Mouse (Mus musculus) thymus, postnatal 10 days (tissue): ENCODE results near the gene Man1c1.

Source experiments
- DNase-seq, 2 experiments: peaks; one replicate each; pipeline ENCODE4 v3.0.0; 2021; ENCODE audit warnings: low spot score in 2 of 2

Gene Man1c1

DNA sequence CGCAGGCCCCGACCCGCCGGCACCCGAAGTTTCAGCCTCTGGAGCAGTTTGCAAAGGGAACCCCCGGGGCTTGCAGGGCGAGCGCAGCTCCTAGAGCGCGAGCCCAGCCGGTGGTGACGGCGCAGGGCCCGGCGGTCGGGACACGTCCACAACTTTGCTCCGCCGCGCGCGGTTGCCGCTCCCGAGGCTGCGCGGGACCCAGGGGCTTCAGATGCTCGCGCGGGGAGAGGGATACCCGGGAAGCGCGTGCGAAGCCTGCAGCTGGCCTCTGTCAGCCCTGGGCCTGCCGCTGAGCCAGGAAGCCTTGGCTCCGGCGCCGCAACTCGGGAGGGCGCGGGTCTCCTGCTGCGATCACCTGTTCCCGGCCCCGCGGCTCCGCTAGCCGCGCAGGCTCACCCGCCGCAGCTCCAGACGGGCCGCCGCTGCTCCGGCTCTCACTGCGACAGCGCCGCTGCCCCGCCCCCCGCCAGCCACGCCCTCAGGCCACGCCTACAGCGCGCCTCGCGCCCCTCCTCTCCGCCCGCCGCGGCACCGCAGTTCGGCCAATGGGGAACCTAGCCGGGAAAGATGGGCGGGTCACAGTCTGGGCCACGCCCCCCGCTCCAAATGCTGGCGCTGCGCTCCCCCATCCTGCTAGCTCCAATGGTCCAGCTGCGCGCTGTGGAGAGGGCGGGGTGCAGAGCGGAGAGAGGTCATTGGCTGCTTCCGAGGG lies at the start of gene Man1c1:
Gene Man1c1 (minus strand): TSS at position 456 of the 712 bp plus-strand sequence.
- DNase-seq: peak; percentile 94 to 99

DNA sequence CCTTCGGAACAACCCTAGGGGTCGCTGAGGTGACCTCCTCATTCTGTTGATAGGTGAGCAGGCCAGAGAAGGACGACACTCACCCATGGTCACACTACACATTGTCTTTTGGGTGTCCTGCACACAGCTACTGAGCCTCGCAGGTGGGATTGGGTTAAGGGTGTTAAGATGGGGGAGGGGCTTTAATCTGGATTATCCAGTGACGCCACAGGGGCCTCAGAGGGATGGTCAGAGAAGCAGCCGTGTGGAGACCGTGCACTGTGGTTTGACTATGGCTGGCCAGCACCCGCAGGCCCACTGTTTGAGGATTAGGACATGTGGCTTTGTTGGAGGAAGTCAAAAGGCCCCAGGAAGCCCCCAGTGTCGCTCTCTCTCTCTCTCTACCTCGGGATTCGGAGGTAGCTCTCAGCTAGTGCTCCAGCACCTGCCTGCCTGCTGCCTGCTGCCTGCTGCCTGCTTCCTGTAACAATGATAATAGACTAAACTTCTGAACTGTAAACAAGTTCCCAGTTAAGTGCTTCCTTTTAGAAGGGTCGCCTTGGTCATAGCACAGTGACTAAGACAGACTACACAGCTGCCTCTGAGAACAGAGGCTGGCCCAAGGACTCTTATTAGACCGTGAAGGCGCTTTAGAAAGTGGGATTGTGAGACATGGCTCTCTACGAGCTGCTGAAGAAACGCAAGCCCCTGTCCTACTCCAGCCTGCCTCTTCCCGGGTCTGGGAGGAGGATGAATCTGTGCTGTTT lies 49.6 kb upstream of the Man1c1 start:
- peak in 1 of 2 experiments; percentile 56 for DNase-seq

DNA sequence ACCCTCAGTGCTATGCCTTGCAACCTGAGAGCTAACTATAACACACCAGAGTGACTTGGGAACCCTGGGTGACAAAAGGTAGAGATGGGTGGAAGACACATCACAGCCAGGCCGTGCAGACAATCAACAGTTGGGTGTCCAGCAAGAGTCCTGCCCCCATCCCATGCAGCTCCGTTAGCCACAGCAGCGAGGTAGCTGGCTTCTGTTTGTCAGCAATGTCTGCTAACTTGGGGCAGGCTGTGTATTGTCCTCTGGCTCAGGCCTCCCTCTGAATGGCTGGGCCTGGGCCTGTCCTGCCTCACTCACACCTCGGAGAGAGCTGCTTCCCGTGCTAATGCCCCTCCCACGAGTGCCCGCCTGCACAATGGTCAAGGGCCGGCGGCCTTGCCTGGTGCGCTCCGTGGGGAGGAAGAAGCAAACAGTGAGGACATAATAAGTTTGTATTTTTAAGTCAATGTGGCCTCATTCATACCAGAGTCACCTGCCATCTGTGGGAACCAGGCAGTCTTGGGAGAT lies 48.9 kb upstream of the Man1c1 start:
- DNase-seq: no peak

DNA sequence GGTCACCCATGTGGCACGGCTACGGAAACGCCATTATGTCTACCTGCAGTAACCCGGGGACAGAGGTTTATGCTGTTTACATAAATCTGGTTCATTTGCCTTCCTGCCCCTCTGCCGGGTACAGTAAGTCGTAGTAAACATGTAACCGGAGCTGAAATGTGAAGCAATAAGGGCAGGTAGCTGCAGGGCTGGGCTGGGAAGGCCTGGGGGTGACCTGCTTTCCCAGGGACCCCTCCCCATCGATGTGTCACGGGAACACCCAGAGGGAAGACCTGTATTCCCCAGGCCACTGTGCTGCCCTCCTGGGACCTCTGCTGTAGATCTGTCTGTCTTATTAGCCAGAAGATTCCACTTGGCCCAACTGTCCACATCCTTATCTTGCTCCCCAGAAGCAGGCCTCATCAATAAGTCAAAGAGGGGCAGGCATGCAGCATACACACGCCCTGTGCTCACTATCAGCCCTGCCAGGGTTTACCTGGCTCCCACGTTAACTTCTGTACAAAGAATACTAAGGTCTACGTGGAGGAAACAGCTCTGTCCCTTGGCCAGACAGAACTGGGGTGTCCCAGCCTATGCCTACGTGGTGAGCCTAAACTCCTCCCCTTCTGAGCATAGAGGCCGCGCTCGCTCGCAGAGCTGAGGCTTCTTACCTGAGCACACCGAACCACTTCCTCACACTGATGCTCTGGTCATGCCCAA lies 47.7 kb upstream of the Man1c1 start:
- no peak for DNase-seq

DNA sequence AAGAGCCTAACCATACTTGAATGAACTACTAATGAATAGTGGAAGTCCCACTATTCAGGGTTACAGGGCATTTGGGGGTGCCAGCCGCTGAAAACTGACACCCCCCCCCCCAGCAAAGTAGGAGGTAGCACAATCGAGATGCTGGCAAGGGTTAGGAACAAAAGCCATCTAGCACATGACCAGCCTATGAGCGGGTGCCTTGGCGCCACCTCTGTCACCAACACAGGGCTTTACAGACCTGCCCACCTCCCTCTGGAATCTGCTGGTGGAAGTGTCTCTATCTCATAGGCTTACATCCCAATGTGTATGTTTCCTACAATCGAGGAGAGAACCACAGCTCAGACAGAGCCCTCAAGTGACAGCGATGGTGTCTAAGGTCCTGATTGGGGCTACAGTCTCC lies 46.7 kb upstream of the Man1c1 start:
- no peak for DNase-seq

DNA sequence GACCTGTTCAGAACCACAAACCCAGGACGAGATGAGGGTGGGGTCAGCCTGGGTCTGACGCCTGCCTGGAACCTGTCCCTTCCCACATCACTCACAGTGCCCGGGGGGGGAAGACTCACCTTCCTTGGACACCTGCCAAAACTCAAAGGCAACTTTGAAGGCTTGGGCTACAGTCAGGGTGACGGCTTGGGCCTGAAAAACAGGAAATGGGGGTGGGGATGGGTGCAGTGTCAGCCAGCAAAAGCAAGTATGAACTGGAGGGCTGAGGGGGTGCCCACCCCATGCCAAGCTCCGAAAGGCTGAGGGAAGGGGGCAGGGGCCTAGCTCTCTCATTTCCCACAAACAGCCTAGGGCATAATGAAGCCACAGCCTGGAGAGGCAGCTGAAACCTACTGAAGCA lies 46.2 kb upstream of the Man1c1 start:
- DNase-seq: peak; percentile 68 to 72

DNA sequence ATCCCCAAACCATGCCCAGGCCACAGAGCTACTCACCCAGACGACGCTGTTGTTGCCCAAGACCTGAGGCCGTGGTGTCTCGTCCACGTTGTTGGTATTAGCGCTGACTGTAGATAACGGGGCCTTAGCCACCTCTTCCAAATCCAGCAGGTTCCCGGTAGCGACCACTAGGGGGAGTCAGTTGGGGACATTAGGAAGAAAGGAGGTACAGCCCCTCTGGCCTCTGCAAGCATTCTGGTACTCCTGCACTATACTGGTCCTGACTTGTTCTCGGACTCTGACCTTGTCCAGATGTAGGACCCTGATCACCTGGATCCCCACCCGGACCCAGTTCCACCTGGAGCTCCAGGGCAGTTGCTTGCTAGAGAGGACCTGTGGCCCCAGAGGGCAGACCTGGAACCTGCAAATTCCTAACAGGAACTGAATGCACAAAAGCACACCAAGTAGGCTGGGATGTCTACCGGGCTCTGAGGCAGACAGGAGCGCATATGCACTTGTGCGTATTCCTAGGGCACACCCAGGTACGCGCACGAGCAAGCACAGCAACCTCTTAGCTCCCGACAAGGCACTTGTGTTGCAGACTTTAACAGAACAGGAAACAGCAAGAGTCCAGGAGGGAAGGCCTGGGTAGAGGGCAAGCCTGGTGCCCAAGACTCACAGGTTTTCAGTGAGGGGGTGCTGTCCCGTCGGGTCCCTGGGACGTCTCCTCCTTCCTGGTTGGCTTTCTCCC lies 45.4 kb upstream of the Man1c1 start:
- peak in 1 of 2 experiments; percentile 58 for DNase-seq

DNA sequence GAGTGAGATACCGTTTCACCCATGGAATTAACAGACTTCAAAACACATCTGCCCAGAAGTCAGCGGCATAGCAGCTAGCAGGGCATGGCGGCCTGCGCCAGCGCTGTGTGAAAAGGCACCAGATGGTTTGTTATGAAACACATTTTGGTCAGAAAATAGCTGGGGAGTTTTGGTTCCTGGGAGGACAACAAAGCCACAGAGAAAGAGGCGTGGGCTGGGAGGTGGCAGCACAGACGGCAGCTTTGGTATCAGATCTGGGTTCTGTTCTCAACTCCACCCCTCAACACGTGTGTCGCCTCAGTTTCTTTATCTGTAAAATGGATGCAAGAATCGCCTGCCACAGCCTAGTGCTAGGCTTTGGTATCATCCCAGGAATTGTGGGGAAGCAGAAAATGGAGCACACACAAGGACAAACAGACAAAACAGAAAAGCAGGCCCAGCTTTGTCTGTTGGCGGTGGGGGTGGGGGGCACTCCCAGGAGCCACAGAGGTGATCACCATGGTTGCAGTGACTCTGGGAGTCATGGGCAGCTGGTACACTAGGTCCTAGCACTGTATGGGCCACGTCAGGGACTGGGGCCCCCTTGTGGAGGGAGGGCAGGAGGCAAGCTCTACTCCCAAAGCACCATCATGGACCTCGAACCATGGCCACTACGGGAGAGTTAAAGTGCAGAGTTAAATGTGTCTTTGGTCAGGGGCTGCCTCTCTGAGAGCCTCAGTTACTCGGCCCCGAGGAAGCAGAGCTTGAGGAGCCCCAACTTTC lies 42.0 kb upstream of the Man1c1 start:
- no peak for DNase-seq

DNA sequence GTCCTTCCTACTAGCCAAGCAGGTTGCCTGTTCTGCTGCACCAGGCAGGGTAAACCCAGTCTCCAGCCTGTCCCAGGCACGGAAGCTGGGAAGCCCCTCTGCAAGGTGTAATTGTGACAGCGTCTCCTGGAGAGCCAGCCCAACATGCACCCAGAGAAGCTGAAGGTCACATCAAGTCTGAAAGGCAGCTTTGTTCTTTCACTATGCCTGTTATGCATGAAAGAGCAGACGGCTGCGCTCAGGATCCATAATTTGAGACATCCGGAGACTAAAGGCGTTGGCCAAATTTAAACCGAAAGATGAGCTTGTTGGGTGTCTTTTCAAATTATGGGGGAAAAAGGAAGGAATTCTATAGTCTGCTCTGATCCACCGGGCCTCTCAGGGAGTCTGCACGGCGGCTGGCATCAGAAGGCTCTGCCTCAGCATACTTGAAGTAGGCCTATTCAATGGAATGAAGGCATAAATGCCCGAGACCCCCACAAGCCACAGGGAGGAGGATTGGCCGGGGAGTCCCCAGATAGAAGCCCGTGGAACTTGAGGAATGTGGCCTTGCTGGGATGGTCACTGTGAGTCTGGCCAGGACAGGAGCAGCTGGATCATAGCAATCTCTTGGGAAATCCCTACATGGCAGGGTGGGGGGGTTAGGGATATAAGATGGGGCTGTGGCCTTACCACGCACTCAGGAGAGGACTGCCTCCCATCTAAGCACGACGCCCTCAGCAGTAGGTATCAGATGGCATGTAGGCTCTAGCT lies 40.0 kb upstream of the Man1c1 start:
- no peak for DNase-seq

DNA sequence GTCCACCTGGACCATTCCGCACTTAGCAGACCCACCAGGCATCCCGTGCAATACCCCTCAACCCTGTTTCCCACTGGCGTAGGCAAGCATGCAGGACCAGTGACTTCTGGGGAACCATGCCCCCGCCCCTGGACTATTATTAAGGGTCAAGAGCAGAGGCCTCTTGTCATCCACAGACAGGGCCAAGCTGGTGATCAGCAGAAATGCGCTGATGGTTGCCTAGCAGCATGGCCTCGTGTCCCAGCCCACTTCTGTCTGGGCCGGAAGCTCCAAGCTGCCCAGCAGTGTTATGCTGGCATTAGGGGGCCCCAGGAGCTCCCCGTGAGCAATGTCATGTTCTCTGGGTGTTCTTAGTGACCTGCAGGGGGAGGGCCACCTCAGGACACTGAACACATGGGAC lies 37.9 kb upstream of the Man1c1 start:
- DNase-seq: no peak

DNA sequence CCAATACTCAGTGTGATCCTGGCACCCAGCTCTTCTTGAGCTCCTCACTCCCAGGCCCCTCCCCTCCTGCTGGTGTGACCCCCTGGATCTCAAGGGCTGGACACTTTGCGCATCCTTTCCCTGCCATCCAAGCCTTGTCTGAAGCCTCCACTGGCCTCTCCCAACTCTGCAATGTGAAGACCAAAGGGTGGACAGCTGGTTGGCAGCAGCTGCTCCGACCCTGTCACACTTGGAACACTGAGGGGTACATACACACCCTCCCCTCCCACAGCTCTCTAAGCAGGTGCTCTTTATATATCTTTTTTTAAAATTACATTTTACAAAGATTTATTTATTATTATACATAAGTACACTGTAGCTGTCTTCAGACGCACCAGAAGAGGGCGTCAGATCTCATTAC lies 36.1 kb upstream of the Man1c1 start:
- DNase-seq: no peak

DNA sequence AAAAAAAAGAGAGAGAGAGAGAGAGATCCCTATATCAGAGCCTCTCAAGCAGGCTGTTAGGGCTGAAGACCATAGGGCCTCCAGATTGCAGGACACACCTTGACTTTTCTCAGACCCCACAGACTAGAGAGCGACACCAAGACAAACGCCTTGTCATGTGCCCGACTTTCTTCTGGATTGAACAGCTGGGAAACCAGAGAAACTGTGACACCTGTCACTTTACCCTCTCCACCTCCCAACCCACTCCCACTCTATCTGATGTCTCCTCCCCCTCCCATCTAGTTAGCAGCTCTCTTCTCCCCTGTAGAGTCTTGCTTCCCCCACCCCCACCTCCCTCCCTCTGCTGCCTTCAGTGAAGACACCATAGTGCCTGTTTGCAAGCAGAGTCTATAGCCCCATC lies 35.4 kb upstream of the Man1c1 start:
- DNase-seq: no peak

DNA sequence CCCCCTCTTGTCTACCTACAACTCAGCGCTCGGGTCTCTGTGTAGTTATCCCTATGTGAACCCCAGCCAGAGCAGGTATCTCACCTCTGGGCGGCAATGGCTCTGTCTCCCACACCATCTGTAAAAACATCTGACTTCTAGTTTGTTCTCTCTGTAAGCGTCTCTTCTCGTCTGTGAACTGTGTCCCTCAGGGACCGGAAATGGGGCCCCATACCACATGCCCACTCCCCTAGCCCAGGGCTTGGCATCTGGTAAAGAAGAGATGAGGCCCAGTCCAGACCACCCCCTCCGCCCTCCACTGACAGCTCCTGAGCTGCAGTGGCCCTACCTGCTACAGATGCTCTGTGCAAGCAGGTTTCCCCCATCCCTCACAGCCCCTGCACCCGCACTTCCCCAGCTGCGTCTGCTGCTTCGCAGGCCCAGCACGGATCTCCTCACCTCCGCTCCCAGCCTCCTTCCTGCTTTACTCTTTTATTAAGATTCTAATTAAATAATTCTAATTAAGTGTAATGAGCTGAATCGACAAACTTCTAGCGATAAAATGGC lies 33.3 kb upstream of the Man1c1 start:
- DNase-seq: no peak

DNA sequence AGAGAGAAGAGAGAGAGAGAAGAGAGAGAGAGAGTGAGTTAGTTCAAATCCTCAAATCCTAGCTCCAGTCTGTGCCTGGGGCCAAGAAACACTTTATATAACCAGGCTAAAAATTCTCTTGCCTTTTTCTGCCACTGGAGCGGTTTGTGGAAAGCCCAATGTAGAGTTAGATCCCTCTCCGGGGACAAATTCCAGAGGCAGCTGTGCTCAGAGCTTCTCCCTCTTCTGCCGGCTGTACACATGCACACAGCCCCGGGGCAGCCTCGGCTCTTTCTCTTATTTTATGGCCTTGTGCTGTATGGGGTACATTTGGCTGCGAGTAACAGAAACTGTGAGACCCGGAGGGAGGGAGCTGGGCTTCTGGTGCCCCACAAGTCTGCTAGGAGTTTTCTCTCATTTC lies 32.1 kb upstream of the Man1c1 start:
- no peak for DNase-seq

DNA sequence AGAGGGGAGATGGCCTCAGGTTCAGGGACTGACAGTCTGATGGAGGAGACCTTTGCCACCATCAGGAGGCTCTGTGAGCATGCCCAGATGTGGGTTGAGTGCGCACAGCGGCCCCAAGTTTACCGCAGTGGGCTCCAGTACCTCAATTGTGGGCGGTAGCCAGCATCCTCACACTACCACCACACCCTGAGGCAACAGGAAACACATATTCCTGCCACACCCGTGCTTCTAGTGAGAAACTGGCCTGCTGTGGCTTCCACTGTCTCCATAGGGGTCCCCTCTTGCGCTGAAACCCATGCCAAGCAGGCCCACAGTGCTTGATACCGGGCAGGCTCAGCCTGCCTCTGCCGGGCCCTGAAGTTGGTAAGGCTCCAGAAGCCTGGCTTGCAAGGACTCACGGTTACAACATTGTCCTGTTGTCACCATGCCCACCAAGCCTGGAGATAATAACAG lies 30.6 kb upstream of the Man1c1 start:
- peak in 1 of 2 experiments; percentile 30 for DNase-seq

DNA sequence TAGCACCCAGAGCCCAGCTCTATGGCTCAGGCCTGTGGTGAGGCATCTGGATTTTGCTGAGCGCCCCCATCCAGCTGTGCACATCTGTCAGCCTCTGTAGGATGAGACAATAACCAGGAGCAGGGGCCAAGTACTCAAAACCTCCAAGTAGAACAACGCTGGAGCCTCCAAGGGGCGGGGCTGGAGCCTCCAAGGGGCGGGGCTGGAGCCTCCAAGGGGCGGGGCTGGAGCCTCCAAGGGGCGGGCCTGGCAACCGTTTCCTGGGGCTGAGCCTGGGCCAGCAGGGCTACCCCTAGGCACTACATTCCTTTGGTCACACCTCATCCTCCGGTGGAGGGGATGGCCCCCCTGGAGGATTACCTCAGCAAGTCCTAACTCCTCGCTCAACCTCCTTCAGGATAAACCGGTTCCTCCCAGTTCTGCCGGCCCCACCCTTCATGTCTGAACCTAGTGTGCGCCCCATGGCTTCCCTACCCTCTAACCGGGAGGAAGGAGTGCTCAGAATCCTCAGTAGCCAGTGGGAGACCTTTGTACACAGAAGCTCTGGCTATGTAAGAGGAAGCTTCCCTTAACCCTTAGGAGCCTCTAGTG lies 30.0 kb upstream of the Man1c1 start:
- peak in 1 of 2 experiments; percentile 33 for DNase-seq

DNA sequence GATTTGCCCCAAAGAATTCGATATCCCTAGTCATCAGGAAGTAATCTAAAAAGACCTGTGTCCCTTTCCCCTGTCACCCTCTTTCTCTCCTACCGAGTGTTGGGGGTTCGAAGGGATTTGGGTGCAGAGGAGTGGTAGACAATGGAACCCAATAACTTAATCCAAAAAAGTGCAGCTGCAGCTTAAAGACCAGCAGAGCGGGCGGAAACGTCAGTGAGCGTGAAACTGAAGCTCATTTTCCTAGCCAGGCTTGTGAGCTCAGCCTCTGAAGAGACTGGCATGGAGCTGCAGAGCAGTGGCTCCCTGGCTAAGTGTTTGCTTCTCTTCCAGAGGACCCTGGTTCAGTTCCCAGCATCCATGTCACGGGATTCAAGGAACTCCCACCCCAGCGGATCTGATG lies 29.3 kb upstream of the Man1c1 start:
- no peak for DNase-seq

DNA sequence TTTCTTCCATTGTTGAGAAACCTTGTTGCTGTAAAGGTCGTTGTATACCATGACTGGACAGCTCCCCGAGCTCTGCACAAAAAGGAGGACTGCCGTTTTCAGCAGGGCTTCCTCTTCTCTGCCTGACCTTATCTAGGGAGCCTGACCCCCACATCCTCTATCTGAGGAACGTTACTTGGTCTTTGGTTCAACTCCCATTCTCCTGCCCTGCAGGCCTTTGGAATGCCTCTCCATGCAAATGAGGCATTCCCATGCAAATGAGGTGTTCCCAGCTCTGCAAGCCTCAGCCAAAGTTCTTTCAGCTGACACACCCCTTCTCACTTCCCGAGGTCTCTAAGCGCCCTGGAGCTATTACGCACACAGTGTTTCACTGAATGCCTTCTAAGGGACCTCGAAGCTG lies 26.0 kb upstream of the Man1c1 start:
- no peak for DNase-seq

DNA sequence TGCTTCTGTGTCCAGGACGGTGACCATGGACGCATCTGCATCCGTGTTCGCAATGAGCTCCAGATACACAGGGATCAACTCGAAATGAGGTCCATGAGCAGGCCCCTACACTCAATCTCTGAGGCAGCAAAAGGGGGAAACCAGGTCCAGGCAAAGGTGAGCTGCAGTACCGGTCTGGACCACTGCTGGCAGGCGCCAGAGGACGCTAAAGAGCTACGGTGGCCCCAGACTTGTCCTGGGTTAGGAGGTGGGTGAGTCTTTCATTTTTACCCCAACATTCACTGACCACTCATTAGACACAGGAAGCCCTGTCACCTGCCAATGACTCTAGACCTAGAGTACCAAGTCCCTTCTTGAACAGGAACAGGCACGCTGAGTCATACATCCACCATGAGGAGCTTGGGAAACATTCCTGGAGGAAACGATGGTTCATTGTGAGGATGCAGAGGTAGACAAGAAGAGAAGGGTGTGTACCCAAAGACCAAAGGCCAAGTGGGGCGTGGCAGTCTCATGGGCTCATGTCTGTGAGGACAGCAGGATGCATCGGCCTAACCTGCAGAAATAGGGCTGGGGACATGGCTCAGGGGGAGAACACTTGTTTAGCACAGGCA lies 21.8 kb upstream of the Man1c1 start:
- DNase-seq: no peak
